Mouse (Mus musculus): ENCODE data around the gene Aatf. TPM values are rescaled to one million over a fixed set of nuclear protein-coding genes. Genes with fewer than 3 reads are reported as not detected.

The Aatf gene
- polyA plus RNA-seq, 1 experiment from 2014 or later: 52.1 TPM

DNA sequence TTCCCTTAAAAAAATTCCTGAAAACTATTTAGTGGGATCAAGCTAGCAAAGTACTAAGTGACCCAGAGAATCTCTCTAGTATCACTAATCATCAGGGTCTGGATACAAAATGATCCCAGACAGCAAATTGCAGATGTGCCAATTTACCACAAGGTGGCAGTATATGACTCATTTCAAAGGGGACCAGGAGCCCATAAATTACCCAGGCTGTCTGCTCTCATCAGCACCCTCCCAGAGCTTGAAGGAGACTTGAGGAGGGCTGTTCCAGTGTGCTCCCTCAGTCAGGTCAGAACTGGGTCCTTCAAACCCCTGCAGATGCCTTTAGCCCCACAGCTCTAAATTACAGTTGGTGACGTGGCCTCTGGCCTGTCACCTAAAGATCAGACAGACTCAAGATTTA is 83.7 kb downstream of the Aatf start:
- 52% methylated on average over 1 of the region's 1 CpGs for WGBS
- H3K4me2 ChIP-seq (ENCODE audit: low read length): no peak overlapping the region
- no peaks in the 10 kb centered on the region for H3K9me3 ChIP-seq (ENCODE audit: control insufficient read depth, low read length)
- no peaks in the 10 kb centered on the region for H3K27me3 ChIP-seq (replicated peaks; ENCODE audit: control insufficient read depth, insufficient read depth, low read length)
- no peak overlapping the region for H3K4me3 ChIP-seq (ENCODE audit: low read length)
- no peaks in the 10 kb centered on the region for H3K36me3 ChIP-seq (ENCODE audit: control insufficient read depth, insufficient read depth, low read length)
- no peak overlapping the region for H3K27ac ChIP-seq (ENCODE audit: low read depth, low read length)
- ATAC-seq: peak; percentile 82
- peaks cover 2% of the 10 kb centered on the region for H3K4me1 ChIP-seq (ENCODE audit: control insufficient read depth, insufficient read depth, low read depth, low read length)
- no peak overlapping the region for H3K9ac ChIP-seq (ENCODE audit: low read depth, low read length)

DNA sequence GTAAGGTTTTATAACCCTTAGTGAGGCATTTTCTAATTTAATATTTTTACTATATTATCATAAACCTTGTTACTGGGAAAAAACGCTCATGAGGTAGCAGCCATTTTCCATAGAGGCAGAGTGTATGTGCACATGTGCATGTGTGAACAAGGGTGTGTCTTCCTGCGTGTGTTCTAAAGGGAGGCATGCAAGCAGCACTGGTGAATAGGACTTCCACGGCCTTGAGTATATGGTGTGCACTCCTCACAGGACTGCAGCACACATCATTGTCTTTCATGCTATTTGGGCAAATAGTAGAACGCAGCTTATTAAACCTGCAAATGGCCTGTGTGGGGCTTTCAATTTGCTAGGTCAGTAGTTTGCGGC is 86.7 kb downstream of the Aatf start:
- peaks cover 2% of the 10 kb centered on the region for H3K4me1 ChIP-seq (ENCODE audit: control insufficient read depth, insufficient read depth, low read depth, low read length)

GRCm38 (mm10) chr11:84425736-84426632 is 87.3 kb downstream of the Aatf start:
- Histone ChIP-seq H3K4me1 (ENCODE audit: control insufficient read depth, insufficient read depth, low read depth, low read length) (peaks cover 2% of the 10 kb centered on the region), H3K27ac (ENCODE audit: low read depth, low read length) (no peak overlapping the region), H3K9ac (ENCODE audit: low read depth, low read length) (no peak overlapping the region), H3K36me3 (ENCODE audit: control insufficient read depth, insufficient read depth, low read length) (no peaks in the 10 kb centered on the region), H3K27me3 (replicated peaks; ENCODE audit: control insufficient read depth, insufficient read depth, low read length) (no peaks in the 10 kb centered on the region), H3K4me3 (ENCODE audit: low read length) (no peak overlapping the region), H3K9me3 (ENCODE audit: control insufficient read depth, low read length) (no peaks in the 10 kb centered on the region), H3K4me2 (ENCODE audit: low read length) (no peak overlapping the region)
- no peak; the same call in 1 of the 2 replicates for ATAC-seq
- WGBS: 60% methylated on average over 13 of the region's 13 CpGs

More for the DNA sequence above, 86.7 kb downstream of the Aatf start:
- no peak for ATAC-seq
- no peaks in the 10 kb centered on the region for H3K36me3 ChIP-seq (ENCODE audit: control insufficient read depth, insufficient read depth, low read length)
- no peaks in the 10 kb centered on the region for H3K27me3 ChIP-seq (replicated peaks; ENCODE audit: control insufficient read depth, insufficient read depth, low read length)
- H3K4me2 ChIP-seq (ENCODE audit: low read length): no peak overlapping the region
- H3K9me3 ChIP-seq (ENCODE audit: control insufficient read depth, low read length): no peaks in the 10 kb centered on the region
- no peak overlapping the region for H3K9ac ChIP-seq (ENCODE audit: low read depth, low read length)
- whole genome bisulfite sequencing: 80% methylated on average over 5 of the region's 5 CpGs
- H3K27ac ChIP-seq (ENCODE audit: low read depth, low read length): no peak overlapping the region
- H3K4me3 ChIP-seq (ENCODE audit: low read length): no peak overlapping the region

- H3K27me3 ChIP-seq (replicated peaks; ENCODE audit: control insufficient read depth, insufficient read depth, low read length): no peaks in the 10 kb centered on the region
- H3K4me3 ChIP-seq (ENCODE audit: low read length): no peak overlapping the region
- no peak for ATAC-seq
- H3K4me1 ChIP-seq (ENCODE audit: control insufficient read depth, insufficient read depth, low read depth, low read length): no peaks in the 10 kb centered on the region
- WGBS: 89% methylated on average over 6 of the region's 6 CpGs
- no peak overlapping the region for H3K27ac ChIP-seq (ENCODE audit: low read depth, low read length)
- no peak overlapping the region for H3K9ac ChIP-seq (ENCODE audit: low read depth, low read length)
- H3K4me2 ChIP-seq (ENCODE audit: low read length): no peak overlapping the region
- no peaks in the 10 kb centered on the region for H3K36me3 ChIP-seq (ENCODE audit: control insufficient read depth, insufficient read depth, low read length)
- no peaks in the 10 kb centered on the region for H3K9me3 ChIP-seq (ENCODE audit: control insufficient read depth, low read length)
These were observed 92.5 kb downstream of the Aatf start for GRCm38 (mm10) chr11:84420779-84421178.

DNA sequence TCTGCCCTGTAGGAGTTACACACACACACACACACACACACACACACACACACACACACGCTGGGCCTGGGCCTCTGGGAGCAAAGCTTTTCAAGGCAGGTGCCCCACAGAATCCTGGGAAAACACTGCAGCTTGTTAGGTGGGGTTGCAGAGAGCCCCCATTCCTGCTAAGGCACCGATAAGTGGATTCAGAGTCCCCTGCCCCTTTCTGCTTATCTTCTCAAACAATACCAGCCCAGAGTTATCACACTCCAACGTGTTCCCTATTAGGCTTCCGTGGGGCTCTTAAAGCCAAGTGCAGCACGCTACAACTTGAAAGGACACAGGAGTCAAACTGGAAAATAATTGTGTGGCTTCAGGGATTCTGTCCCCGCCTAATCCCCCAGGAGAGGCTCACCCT is 100.2 kb downstream of the Aatf start:
- H3K27me3 ChIP-seq (replicated peaks; ENCODE audit: control insufficient read depth, insufficient read depth, low read length): no peaks in the 10 kb centered on the region
- peak overlapping the region; percentile 17; the same call in 1 of the 2 replicates for H3K27ac ChIP-seq (ENCODE audit: low read depth, low read length)
- H3K9ac ChIP-seq (ENCODE audit: low read depth, low read length): peak overlapping the region; percentile 17
- no peak overlapping the region for H3K4me3 ChIP-seq (ENCODE audit: low read length)
- no peak overlapping the region for H3K4me2 ChIP-seq (ENCODE audit: low read length)
- no peaks in the 10 kb centered on the region for H3K9me3 ChIP-seq (ENCODE audit: control insufficient read depth, low read length)
- WGBS: 56% methylated on average over 6 of the region's 6 CpGs
- H3K4me1 ChIP-seq (ENCODE audit: control insufficient read depth, insufficient read depth, low read depth, low read length): peaks cover 6% of the 10 kb centered on the region
- no peaks in the 10 kb centered on the region for H3K36me3 ChIP-seq (ENCODE audit: control insufficient read depth, insufficient read depth, low read length)
- ATAC-seq: no peak

GRCm38 (mm10) chr11:84412201-84412934 is 101.0 kb downstream of the Aatf start:
- Histone ChIP-seq H3K4me2 (ENCODE audit: low read length) (no peak overlapping the region), H3K4me1 (ENCODE audit: control insufficient read depth, insufficient read depth, low read depth, low read length) (peaks cover 6% of the 10 kb centered on the region), H3K27ac (ENCODE audit: low read depth, low read length) (peak overlapping the region; percentile 67), H3K4me3 (ENCODE audit: low read length) (no peak overlapping the region), H3K27me3 (replicated peaks; ENCODE audit: control insufficient read depth, insufficient read depth, low read length) (no peaks in the 10 kb centered on the region), H3K9ac (ENCODE audit: low read depth, low read length) (no peak overlapping the region), H3K36me3 (ENCODE audit: control insufficient read depth, insufficient read depth, low read length) (no peaks in the 10 kb centered on the region), H3K9me3 (ENCODE audit: control insufficient read depth, low read length) (no peaks in the 10 kb centered on the region)
- WGBS: 50% methylated on average over 12 of the region's 12 CpGs
- peak; percentile 59; the same call in 1 of the 2 replicates for ATAC-seq

DNA sequence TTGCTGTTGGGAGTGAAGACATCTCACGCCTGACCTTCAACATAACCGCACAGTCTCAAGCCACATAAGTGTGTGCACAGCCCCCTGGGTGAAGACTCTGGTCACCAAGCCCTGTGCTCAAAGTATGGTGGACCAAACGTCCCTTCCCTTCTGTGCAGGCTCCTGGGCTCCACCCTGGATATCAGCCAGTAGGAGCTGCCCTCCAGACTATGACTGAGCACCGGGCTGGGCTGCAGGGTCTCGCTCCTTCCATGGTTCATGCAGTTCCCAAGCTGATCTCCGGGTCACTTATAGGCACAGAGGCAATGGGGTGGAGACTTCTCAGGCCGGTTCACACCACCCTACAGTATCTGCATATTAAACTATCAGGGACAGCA is 101.7 kb downstream of the Aatf start:
- Histone ChIP-seq H3K36me3 (ENCODE audit: control insufficient read depth, insufficient read depth, low read length) (no peaks in the 10 kb centered on the region), H3K27ac (ENCODE audit: low read depth, low read length) (peak overlapping the region; percentile 59), H3K9ac (ENCODE audit: low read depth, low read length) (no peak overlapping the region), H3K4me2 (ENCODE audit: low read length) (no peak overlapping the region), H3K4me1 (ENCODE audit: control insufficient read depth, insufficient read depth, low read depth, low read length) (peaks cover 6% of the 10 kb centered on the region), H3K4me3 (ENCODE audit: low read length) (no peak overlapping the region), H3K27me3 (replicated peaks; ENCODE audit: control insufficient read depth, insufficient read depth, low read length) (no peaks in the 10 kb centered on the region), H3K9me3 (ENCODE audit: control insufficient read depth, low read length) (peaks cover 2% of the 10 kb centered on the region; the same call in 1 of the 2 replicates)
- WGBS: 55% methylated on average over 7 of the region's 7 CpGs
- peak; percentile 19; the same call in 1 of the 2 replicates for ATAC-seq

DNA sequence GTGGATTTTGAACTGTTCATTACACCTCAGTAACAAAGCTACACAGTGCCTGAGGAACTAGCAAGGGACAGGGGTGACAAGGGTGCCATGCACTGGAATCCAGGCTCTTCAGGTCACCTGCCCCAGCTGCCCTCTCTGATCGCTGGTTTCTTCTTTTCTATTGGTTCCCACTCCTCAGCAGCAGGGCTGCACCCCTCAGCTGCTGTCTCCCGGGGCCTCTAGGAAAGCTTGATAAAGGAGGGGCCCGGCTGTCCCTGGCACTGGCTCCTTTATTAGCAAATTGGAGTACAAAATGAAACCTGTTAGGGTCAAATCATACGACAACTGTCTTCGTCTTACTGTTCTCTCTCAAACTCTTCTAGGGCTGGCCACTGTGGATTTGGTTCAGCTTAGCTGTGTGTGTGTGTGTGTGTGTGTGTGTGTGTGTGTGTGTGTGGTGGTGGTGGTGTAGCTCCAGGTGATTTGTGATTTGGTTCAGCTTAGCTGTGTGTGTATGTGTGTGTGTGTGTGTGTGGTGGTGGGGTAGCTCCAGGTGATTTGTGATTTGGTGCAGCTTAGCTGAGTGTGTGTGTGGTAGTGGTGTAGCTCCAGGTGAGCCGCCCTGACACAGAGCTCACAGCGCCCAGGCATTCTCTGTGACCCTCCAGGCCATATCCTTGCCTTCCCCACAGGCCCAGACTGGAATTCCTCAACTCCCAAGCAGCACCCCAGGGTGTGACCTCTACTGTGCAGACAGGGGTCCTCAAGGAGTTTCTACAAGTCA is 102.3 kb downstream of the Aatf start:
- Histone ChIP-seq H3K4me2 (ENCODE audit: low read length) (no peak overlapping the region), H3K27ac (ENCODE audit: low read depth, low read length) (peak overlapping the region; percentile 59), H3K4me1 (ENCODE audit: control insufficient read depth, insufficient read depth, low read depth, low read length) (peaks cover 6% of the 10 kb centered on the region), H3K4me3 (ENCODE audit: low read length) (no peak overlapping the region), H3K36me3 (ENCODE audit: control insufficient read depth, insufficient read depth, low read length) (no peaks in the 10 kb centered on the region), H3K27me3 (replicated peaks; ENCODE audit: control insufficient read depth, insufficient read depth, low read length) (no peaks in the 10 kb centered on the region), H3K9ac (ENCODE audit: low read depth, low read length) (no peak overlapping the region), H3K9me3 (ENCODE audit: control insufficient read depth, low read length) (peaks cover 2% of the 10 kb centered on the region; the same call in 1 of the 2 replicates)
- ATAC-seq: peak; percentile 53
- 56% methylated on average over 7 of the region's 7 CpGs for WGBS

Data from hindbrain, embryonic 16.5 days (tissue).